Mouse (Mus musculus) forebrain, embryonic 13.5 days (tissue): Measurements from ENCODE around the gene 2810408A11Rik. TPM values are rescaled to one million over a fixed set of nuclear protein-coding genes. Genes with fewer than 3 reads are reported as not detected.
"Not testable (repeated sequence)": the region's sequence is repeated elsewhere in the genome, so short reads cannot be mapped to it uniquely, and the experiment has no call there.

Experiments
- ATAC-seq: fragments of 200-750 bp; cut with Nextera tagmentation; 2 replicates; pipeline ENCODE4 v1.8.0; 2017
- H3K27ac ChIP-seq: fragments of 300-500 bp; sonication (generic); 2 replicates; pipeline ENCODE4 v1.5.1; 2015; ENCODE audit warnings: inconsistent platforms, mild to moderate bottlenecking, moderate library complexity
- H3K27me3 ChIP-seq: fragments of 300-500 bp; sonication (generic); 2 replicates; pipeline ENCODE4 v1.6.1; 2015; ENCODE audit warnings: mild to moderate bottlenecking, inconsistent platforms
- H3K36me3 ChIP-seq: fragments of 300-500 bp; sonication (generic); 2 replicates; pipeline ENCODE4 v1.6.1; 2015; ENCODE audit warnings: mild to moderate bottlenecking, inconsistent platforms; ENCODE audit not compliant: poor library complexity, severe bottlenecking
- H3K4me1 ChIP-seq: fragments of 300-500 bp; sonication (generic); 2 replicates; pipeline ENCODE4 v1.6.1; 2015; ENCODE audit warnings: inconsistent platforms
- H3K4me2 ChIP-seq: fragments of 300-500 bp; sonication (generic); 2 replicates; pipeline ENCODE4 v1.6.1; 2015; ENCODE audit warnings: inconsistent platforms, mild to moderate bottlenecking, moderate library complexity
- H3K4me3 ChIP-seq: fragments of 300-500 bp; sonication (generic); 2 replicates; pipeline ENCODE4 v1.5.1; 2015; ENCODE audit warnings: mild to moderate bottlenecking, inconsistent platforms
- H3K9ac ChIP-seq: fragments of 300-500 bp; sonication (generic); 2 replicates; pipeline ENCODE4 v1.6.1; 2015; ENCODE audit warnings: mild to moderate bottlenecking, inconsistent platforms
- H3K9me3 ChIP-seq: fragments of 300-500 bp; sonication (generic); replicated peaks from 2 replicates; pipeline ENCODE4 v1.6.1; 2016; ENCODE audit warnings: inconsistent platforms
- WGBS: fragments of 180-500 bp; shearing (Covaris S2); methylation state at CpG from one replicate; pipeline ENCODE4 v1.1.7; 2015; 5-methylcytosine and 5-hydroxymethylcytosine counted together
- polyA plus RNA-seq: library from polyadenylated mRNA; unstranded; fragments of >200 nt; fragmentation: Nextera tagmentation; extraction: Ambion mirVana; gene quantifications from 2 replicates; pipeline ENCODE4 v1.2.1, GENCODE M21; 2015

2810408A11Rik gene
- polyA plus RNA-seq, 1 experiment from 2014 or later = 19.1 TPM

- H3K4me1 ChIP-seq = peaks cover 45% of the 10 kb centered on the region
- H3K4me3 ChIP-seq, H3K27ac ChIP-seq, H3K9me3 ChIP-seq, H3K27me3 ChIP-seq, H3K9ac ChIP-seq, H3K4me2 ChIP-seq, ATAC-seq: not testable (repeated sequence)
- WGBS = 66% methylated on average over 7 of the region's 7 CpGs
- peaks cover 63% of the 10 kb centered on the region for H3K36me3 ChIP-seq
Observed at GRCm38 (mm10) chr11:69916652-69917378, 16.0 kb upstream of the 2810408A11Rik start.

DNA sequence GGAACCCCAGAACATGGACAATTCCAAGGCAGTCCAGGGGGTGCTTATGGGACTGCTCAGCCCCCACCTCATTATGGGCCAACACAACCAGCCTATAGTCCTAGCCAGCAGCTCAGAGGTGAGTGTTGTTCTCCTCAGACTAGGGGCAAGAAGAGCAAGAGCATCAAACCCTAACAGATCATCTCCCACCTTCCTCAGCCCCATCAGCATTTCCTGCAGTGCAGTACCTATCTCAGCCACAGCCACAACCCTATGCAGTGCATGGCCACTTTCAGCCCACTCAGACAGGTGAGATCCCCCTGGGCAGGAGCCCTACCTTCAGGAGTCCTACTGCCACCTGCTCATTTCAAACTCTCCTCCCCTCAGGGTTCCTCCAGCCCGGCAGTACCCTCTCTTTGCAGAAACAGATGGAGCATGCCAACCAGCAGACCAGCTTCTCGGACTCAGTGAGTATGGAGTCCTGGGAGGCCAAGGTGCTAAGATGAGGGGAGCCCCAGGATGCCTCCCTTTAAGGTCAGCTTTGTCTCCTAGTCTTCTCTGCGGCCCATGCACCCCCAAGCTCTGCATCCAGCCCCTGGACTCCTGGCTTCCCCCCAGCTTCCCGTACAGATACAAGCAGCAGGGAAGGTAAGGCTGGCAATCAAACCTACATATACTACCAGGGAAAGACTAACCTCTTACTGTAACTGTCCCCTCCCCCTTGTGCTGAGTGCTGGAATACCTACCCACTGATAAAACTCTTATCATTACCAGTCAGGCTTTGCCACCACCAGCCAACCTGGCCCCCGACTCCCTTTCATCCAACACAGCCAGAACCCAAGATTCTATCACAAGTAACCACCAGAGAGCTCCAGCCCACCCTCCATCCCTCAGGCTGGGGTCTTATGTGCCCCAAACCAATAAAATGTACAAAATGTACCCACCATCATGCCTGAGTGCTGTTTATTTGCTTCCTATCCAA, 15.2 kb upstream of the 2810408A11Rik start:
- Histone ChIP-seq H3K4me3 (peak overlapping the region; percentile 90), H3K4me2 (peak overlapping the region; percentile 100; the same call in 1 of the 2 replicates), H3K36me3 (peaks cover 71% of the 10 kb centered on the region), H3K4me1 (peaks cover 45% of the 10 kb centered on the region), H3K9ac (no peak overlapping the region), H3K27me3 (no peaks in the 10 kb centered on the region), H3K9me3 (no peaks in the 10 kb centered on the region), H3K27ac (no peak overlapping the region)
- no peak for ATAC-seq
- WGBS = 67% methylated on average over 5 of the region's 5 CpGs

DNA sequence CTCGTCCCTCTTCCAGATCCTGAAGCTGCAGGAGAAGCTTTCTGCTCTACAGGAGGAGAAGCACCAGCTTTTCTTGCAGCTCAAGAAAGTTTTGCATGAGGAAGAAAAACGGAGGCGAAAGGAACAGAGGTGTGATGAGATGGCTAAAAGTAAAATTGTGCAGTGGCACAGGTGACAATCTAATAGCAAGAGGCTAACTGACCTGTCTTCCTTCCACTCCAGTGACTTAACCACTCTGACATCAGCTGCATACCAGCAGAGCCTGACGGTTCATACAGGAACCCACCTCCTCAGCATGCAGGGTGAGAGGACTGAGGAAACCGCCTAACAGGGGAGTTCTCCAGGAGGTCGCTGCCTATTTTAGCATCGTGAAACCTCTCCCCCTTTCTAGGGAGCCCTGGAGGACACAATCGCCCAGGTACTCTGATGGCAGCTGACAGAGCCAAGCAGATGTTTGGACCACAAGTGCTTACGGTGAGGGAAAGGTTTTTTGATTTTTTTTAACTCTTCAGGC, 14.2 kb upstream of the 2810408A11Rik start:
- Histone ChIP-seq H3K9me3 (no peaks in the 10 kb centered on the region), H3K4me2 (peak overlapping the region; percentile 100), H3K4me1 (peaks cover 42% of the 10 kb centered on the region), H3K36me3 (peaks cover 81% of the 10 kb centered on the region), H3K27ac (0 out of 2 replicates have a peak overlapping the region, but pooled peaks have one; percentile 83), H3K9ac (peak overlapping the region; percentile 91), H3K4me3 (peak overlapping the region; percentile 90), H3K27me3 (no peaks in the 10 kb centered on the region)
- ATAC-seq = no peak
- WGBS = 35% methylated on average over 9 of the region's 9 CpGs

GRCm38 (mm10) chr11:69914372-69914764, 13.6 kb upstream of the 2810408A11Rik start:
- ATAC-seq = no peak
- 4% methylated on average over 17 of the region's 17 CpGs for WGBS
- Histone ChIP-seq H3K4me1 (peaks cover 36% of the 10 kb centered on the region), H3K27ac (peak overlapping the region; percentile 83), H3K9me3 (no peaks in the 10 kb centered on the region), H3K4me3 (peak overlapping the region; percentile 90), H3K27me3 (no peaks in the 10 kb centered on the region), H3K9ac (peak overlapping the region; percentile 91), H3K4me2 (peak overlapping the region; percentile 100), H3K36me3 (peaks cover 87% of the 10 kb centered on the region)

- WGBS = 2% methylated on average over 50 of the region's 61 CpGs
- H3K27ac ChIP-seq = peak within 1 kb of the TSS; percentile 83
- H3K27me3 ChIP-seq = no peaks in the 10 kb centered on the region
- H3K36me3 ChIP-seq = peaks cover 88% of the 10 kb centered on the region
- no peaks in the 10 kb centered on the region for H3K9me3 ChIP-seq
- H3K4me1 ChIP-seq = peaks cover 30% of the 10 kb centered on the region
- ATAC-seq = peak; percentile 93
- peak within 1 kb of the TSS; percentile 100 for H3K4me2 ChIP-seq
- H3K4me3 ChIP-seq = peak within 1 kb of the TSS; percentile 90
- H3K9ac ChIP-seq = peak within 1 kb of the TSS; percentile 91
Observed at GRCm38 (mm10) chr11:69913554-69914371, 13.0 kb upstream of the 2810408A11Rik start, which contains the start of gene Gps2. TSS of gene Gps2 (plus strand) at chr11:69913888.

GRCm38 (mm10) chr11:69912716-69913530, 12.1 kb upstream of the 2810408A11Rik start:
- H3K4me1 ChIP-seq = peaks cover 27% of the 10 kb centered on the region
- ATAC-seq = peak; percentile 19

GRCm38 (mm10) chr11:69911701-69912100, 10.9 kb upstream of the 2810408A11Rik start:
- no peak overlapping the region for H3K4me3 ChIP-seq
- peaks cover 88% of the 10 kb centered on the region for H3K36me3 ChIP-seq
- no peak overlapping the region for H3K27ac ChIP-seq
- no peaks in the 10 kb centered on the region for H3K9me3 ChIP-seq
- peaks cover 27% of the 10 kb centered on the region for H3K4me1 ChIP-seq
- ATAC-seq = no peak
- H3K9ac ChIP-seq = no peak overlapping the region
- WGBS = 86% methylated on average over 6 of the region's 6 CpGs
- H3K27me3 ChIP-seq = no peaks in the 10 kb centered on the region
- H3K4me2 ChIP-seq = no peak overlapping the region

More at GRCm38 (mm10) chr11:69912716-69913530, 12.1 kb upstream of the 2810408A11Rik start:
- 78% methylated on average over 15 of the region's 15 CpGs for WGBS
- Histone ChIP-seq H3K27ac (peak overlapping the region; percentile 41; the same call in 1 of the 2 replicates), H3K4me2 (peak overlapping the region; percentile 100), H3K4me3 (peak overlapping the region; percentile 90), H3K36me3 (peaks cover 88% of the 10 kb centered on the region), H3K27me3 (no peaks in the 10 kb centered on the region), H3K9me3 (no peaks in the 10 kb centered on the region), H3K9ac (peak overlapping the region; percentile 91)

GRCm38 (mm10) chr11:69910781-69911560, 10.2 kb upstream of the 2810408A11Rik start:
- no peak overlapping the region for H3K9ac ChIP-seq
- H3K4me2 ChIP-seq = no peak overlapping the region
- no peak overlapping the region for H3K27ac ChIP-seq
- H3K36me3 ChIP-seq = peaks cover 88% of the 10 kb centered on the region
- H3K4me3 ChIP-seq = no peak overlapping the region; the same call in 1 of the 2 replicates
- H3K27me3 ChIP-seq = no peaks in the 10 kb centered on the region
- ATAC-seq = no peak
- peaks cover 26% of the 10 kb centered on the region for H3K4me1 ChIP-seq
- no peaks in the 10 kb centered on the region for H3K9me3 ChIP-seq
- 93% methylated on average over 17 of the region's 17 CpGs for WGBS

DNA sequence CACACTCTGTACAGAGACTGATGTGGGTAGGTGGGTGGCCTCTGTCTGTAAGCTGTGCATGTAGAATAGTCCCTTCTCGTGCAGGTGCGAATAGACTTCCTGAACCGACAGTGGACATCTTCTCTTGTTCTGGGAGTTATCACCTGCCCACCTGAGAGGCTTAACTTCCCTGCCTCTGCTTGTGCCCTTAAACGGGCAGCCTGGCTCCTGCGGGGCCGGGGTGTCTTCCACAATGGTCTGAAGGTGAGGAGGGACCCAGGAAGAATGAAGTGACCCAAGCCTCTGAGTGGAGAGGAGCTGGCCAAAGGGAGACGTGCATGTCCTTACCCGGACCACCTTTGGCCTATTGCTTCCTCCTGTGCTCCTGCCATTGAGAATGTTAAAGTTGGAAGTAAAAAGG, 9.4 kb upstream of the 2810408A11Rik start:
- Histone ChIP-seq H3K27me3 (no peaks in the 10 kb centered on the region), H3K4me3 (no peak overlapping the region; the same call in 1 of the 2 replicates), H3K4me2 (no peak overlapping the region), H3K9ac (no peak overlapping the region), H3K4me1 (peaks cover 18% of the 10 kb centered on the region), H3K36me3 (peaks cover 88% of the 10 kb centered on the region), H3K9me3 (no peaks in the 10 kb centered on the region), H3K27ac (no peak overlapping the region)
- 97% methylated on average over 8 of the region's 8 CpGs for WGBS
- no peak for ATAC-seq

DNA sequence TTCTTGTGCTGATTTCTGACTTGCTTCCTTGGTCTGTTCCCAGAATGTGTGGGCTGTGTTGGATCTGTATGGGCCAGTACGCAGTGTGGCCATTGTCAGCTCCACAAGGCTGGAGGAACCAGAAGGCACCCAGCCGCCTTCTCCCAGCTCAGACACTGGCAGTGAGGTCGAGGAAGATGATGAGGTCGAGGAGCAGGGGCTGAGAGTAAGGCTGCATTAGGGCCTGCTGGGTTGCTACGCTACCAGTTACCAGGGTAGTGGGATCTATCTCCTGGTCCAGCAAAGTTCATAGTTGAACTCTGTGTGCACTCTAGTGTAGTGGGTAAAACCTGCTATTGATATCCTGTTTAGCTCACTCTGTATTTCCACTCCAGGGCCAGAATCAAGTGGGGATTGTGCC, 8.4 kb upstream of the 2810408A11Rik start:
- Histone ChIP-seq H3K27ac (no peak overlapping the region), H3K4me2 (no peak overlapping the region), H3K36me3 (peaks cover 94% of the 10 kb centered on the region), H3K27me3 (no peaks in the 10 kb centered on the region), H3K4me3 (no peak overlapping the region), H3K9ac (no peak overlapping the region), H3K9me3 (no peaks in the 10 kb centered on the region), H3K4me1 (peaks cover 8% of the 10 kb centered on the region)
- ATAC-seq = no peak
- WGBS = 93% methylated on average over 5 of the region's 5 CpGs
